Mouse (Mus musculus): Measurements from ENCODE around the gene Gm732. TPM values are rescaled to one million over a fixed set of nuclear protein-coding genes. Genes with fewer than 3 reads are reported as not detected.

Gene Gm732
- not detected in 2 replicates for polyA plus RNA-seq (2014; fragmentation: Nextera tagmentation; extraction: Ambion mirVana)

DNA sequence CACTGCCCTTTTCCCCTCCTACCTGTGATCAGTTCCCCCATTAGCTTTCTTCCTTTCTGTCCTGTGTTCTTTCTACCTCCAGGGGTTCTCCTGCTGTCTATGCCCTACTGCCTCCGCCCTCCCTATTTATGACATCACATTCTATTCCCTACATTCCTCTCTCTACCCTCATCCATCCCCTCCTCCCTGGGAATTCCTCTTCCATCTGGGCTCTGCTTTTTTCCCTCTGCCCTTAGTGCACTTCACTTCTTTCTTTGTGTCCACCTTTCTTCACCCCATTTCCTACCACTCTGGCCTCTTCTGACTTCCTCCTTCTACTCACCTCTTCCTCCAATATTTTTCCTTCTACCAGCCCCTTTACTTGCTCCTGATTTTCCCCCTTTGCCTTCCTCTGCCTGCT lies at the start of gene Gm732:
Gene Gm732, minus strand, starts transcription at position 101 of the 400 bp plus-strand sequence.
- Histone ChIP-seq H3K36me3 (ENCODE audit: control insufficient read depth, insufficient read depth, low read length) (no peaks in the 10 kb centered on the region), H3K27me3 (ENCODE audit: control insufficient read depth, insufficient read depth, low read length) (no peaks in the 10 kb centered on the region), H3K27ac (ENCODE audit: low read depth, low read length) (no peak within 1 kb of the TSS), H3K9me3 (ENCODE audit: control insufficient read depth, low read length) (no peaks in the 10 kb centered on the region), H3K4me1 (ENCODE audit: control insufficient read depth, insufficient read depth, low read length) (no peaks in the 10 kb centered on the region), H3K4me3 (ENCODE audit: low read depth, low read length) (no peak within 1 kb of the TSS), H3K9ac (replicated peaks; ENCODE audit: low read depth, low read length) (no peak within 1 kb of the TSS), H3K4me2 (ENCODE audit: low read depth, low read length) (no peak within 1 kb of the TSS)
- ATAC-seq (ENCODE audit: low read depth), result no peak
- WGBS, result 71% methylated on average over 1 of the region's 1 CpGs

Other genes starting within 250 kb of the Gm732 start
- gene Tent5d, start 155.9 kb downstream of the Gm732 start, polyA plus RNA-seq (2014; fragmentation: Nextera tagmentation; extraction: Ambion mirVana), result not detected in 2 replicates
- 23.8 and 24.6 TPM in 2 replicates for gene 2610002M06Rik, start 132.1 kb downstream of the Gm732 start, polyA plus RNA-seq (2014; fragmentation: Nextera tagmentation; extraction: Ambion mirVana)